23 mouse cellular contexts compared by ENCODE assay signal in genomic region chr10:89707397-89707796, GRCm38 (mm10). TPM values are rescaled to one million over a fixed set of nuclear protein-coding genes. Genes with fewer than 3 reads are reported as not detected.
DNase-seq lines count a peak whose midpoint lies in the region; ATAC-seq and TF ChIP-seq lines count a peak whose summit lies in the region.
"Had no signal": no experiment of that assay in that cellular context is flagged by ENCODE, and none has a peak within 500 bp of the region (broad histone marks: within the 10 kb centered on the region; RNA-seq: fewer than 3 reads in every experiment).

No protein-coding gene starts in this region.

- WGBS in kidney, postnatal 0 days, result 74% methylated on average over 3 of the region's 3 CpGs
- WGBS in kidney, embryonic 16.5 days, result 83% methylated on average over 3 of the region's 3 CpGs
- 82% methylated on average over 3 of the region's 3 CpGs for WGBS in midbrain, embryonic 14.5 days
- WGBS in midbrain, embryonic 13.5 days, result 82% methylated on average over 3 of the region's 3 CpGs

- H3K4me1 ChIP-seq in kidney, postnatal 0 days (replicated peaks; ENCODE audit: insufficient read depth, low read length), result no peaks in the 10 kb centered on the region
- H3K4me1 ChIP-seq in kidney, embryonic 16.5 days (ENCODE audit: insufficient read depth, low read length), result no peaks in the 10 kb centered on the region
- no peaks in the 10 kb centered on the region for H3K4me1 ChIP-seq in midbrain, embryonic 14.5 days (ENCODE audit: control insufficient read depth, insufficient read depth, low read length)
- H3K4me1 ChIP-seq in midbrain, embryonic 13.5 days (replicated peaks), result 0 out of 2 replicates have a peak, but pooled peaks cover 3% of the 10 kb centered on the region
- H3K4me1 ChIP-seq: heart, embryonic 13.5 days; hindbrain, embryonic 12.5 days; neural tube, embryonic 15.5 days had no signal

- DNase-seq in kidney, postnatal 0 days (ENCODE audit: low spot score), result peak; percentile 44
- DNase-seq in midbrain, embryonic 14.5 days, result peak; percentile 18
- DNase-seq in Patski (ENCODE audit: low read depth, low spot score), result no peak
- no peak for DNase-seq in ovary, postnatal 14 days (ENCODE audit: low spot score)
- DNase-seq in testis, postnatal 10 days (ENCODE audit: low spot score), result no peak
- DNase-seq: adrenal gland, postnatal 25 days; cerebellum, adult 11-12 months; cerebellum, postnatal 10 days; gastrocnemius, postnatal 25 days; heart, adult 18-20 months; kidney, adult 9 months; kidney, postnatal 36 days; left cerebral cortex, postnatal 4 days; liver, postnatal 0 days had no signal

- no peak overlapping the region for H3K9ac ChIP-seq in kidney, postnatal 0 days (ENCODE audit: low read depth, low read length)
- H3K9ac ChIP-seq in kidney, embryonic 16.5 days (replicated peaks; ENCODE audit: low read length), result no peak overlapping the region
- no peak overlapping the region for H3K9ac ChIP-seq in midbrain, embryonic 14.5 days (replicated peaks; ENCODE audit: low read length)
- no peak overlapping the region for H3K9ac ChIP-seq in midbrain, embryonic 13.5 days (replicated peaks)
- H3K9ac ChIP-seq: heart, embryonic 13.5 days; hindbrain, embryonic 12.5 days; liver, postnatal 0 days; neural tube, embryonic 15.5 days had no signal

- peak; percentile 42 for TF ChIP-seq CTCF in kidney, postnatal 0 days (IDR thresholded peaks at IDR 0.05; ENCODE audit: low read depth)
- TF ChIP-seq CTCF in Patski (IDR thresholded peaks at IDR 0.05), result peak; percentile 25

- POLR2A ChIA-PET in Patski (lab: Charles Lee), result interaction anchor here (0.6 to 0.7 kb wide), 2 partner anchors 13 to 239 kb away, joined by 3 to 4 read pairs; no protein-coding TSS in a partner anchor

- H3K27ac ChIP-seq in kidney, postnatal 0 days, result no peak overlapping the region
- no peak overlapping the region for H3K27ac ChIP-seq in kidney, embryonic 16.5 days (ENCODE audit: low read length)
- H3K27ac ChIP-seq in midbrain, embryonic 14.5 days (replicated peaks; ENCODE audit: low read depth, low read length), result no peak overlapping the region
- H3K27ac ChIP-seq in midbrain, embryonic 13.5 days, result no peak overlapping the region
- H3K27ac ChIP-seq: embryonic facial prominence, embryonic 10.5 days; heart, embryonic 13.5 days; hindbrain, embryonic 12.5 days; neural tube, embryonic 15.5 days had no signal

- H3K4me2 ChIP-seq in kidney, postnatal 0 days (ENCODE audit: low read length), result no peak overlapping the region
- no peak overlapping the region for H3K4me2 ChIP-seq in kidney, embryonic 16.5 days (replicated peaks; ENCODE audit: low read depth, low read length)
- no peak overlapping the region for H3K4me2 ChIP-seq in midbrain, embryonic 14.5 days (ENCODE audit: low read length)
- no peak overlapping the region for H3K4me2 ChIP-seq in midbrain, embryonic 13.5 days (replicated peaks)
- H3K4me2 ChIP-seq: heart, embryonic 13.5 days; hindbrain, embryonic 12.5 days; neural tube, embryonic 15.5 days had no signal

- in situ Hi-C loops in Patski (cut with MboI; ENCODE audit: low pct_unique_long_range_greater_than_20kb), result no loop called here

- CTCF ChIA-PET in Patski (lab: Charles Lee), result no interaction called here

- H3K36me3 ChIP-seq in kidney, postnatal 0 days (ENCODE audit: insufficient read depth, low read length), result 0 out of 2 replicates have a peak, but pooled peaks cover 5% of the 10 kb centered on the region
- peaks cover 11% of the 10 kb centered on the region for H3K36me3 ChIP-seq in kidney, embryonic 16.5 days (ENCODE audit: insufficient read depth, low read length)
- peaks cover 1% of the 10 kb centered on the region for H3K36me3 ChIP-seq in midbrain, embryonic 14.5 days (ENCODE audit: control insufficient read depth, insufficient read depth, low read length)
- H3K36me3 ChIP-seq in midbrain, embryonic 13.5 days, result peaks cover 11% of the 10 kb centered on the region

- no peaks in the 10 kb centered on the region for H3K9me3 ChIP-seq in kidney, postnatal 0 days (replicated peaks; ENCODE audit: low read length)
- H3K9me3 ChIP-seq in kidney, embryonic 16.5 days (ENCODE audit: low read length), result no peaks in the 10 kb centered on the region
- H3K9me3 ChIP-seq in midbrain, embryonic 14.5 days (ENCODE audit: control insufficient read depth, low read length), result no peaks in the 10 kb centered on the region
- H3K9me3 ChIP-seq in midbrain, embryonic 13.5 days, result no peaks in the 10 kb centered on the region
- H3K9me3 ChIP-seq: embryonic facial prominence, embryonic 10.5 days; hindbrain, embryonic 12.5 days; neural tube, embryonic 15.5 days had no signal

- H3K4me3 ChIP-seq in kidney, postnatal 0 days (replicated peaks; ENCODE audit: low read depth, low read length), result no peak overlapping the region
- H3K4me3 ChIP-seq in kidney, embryonic 16.5 days (ENCODE audit: low read length), result no peak overlapping the region
- no peak overlapping the region for H3K4me3 ChIP-seq in midbrain, embryonic 14.5 days (replicated peaks; ENCODE audit: low read depth, low read length)
- no peak overlapping the region for H3K4me3 ChIP-seq in midbrain, embryonic 13.5 days (replicated peaks)
- H3K4me3 ChIP-seq: embryonic facial prominence, embryonic 10.5 days; heart, embryonic 13.5 days; hindbrain, embryonic 12.5 days; neural tube, embryonic 15.5 days had no signal

- no peaks in the 10 kb centered on the region for H3K27me3 ChIP-seq in kidney, postnatal 0 days (ENCODE audit: insufficient read depth, low read length)
- no peaks in the 10 kb centered on the region for H3K27me3 ChIP-seq in kidney, embryonic 16.5 days (ENCODE audit: insufficient read depth, low read length)
- no peaks in the 10 kb centered on the region for H3K27me3 ChIP-seq in midbrain, embryonic 14.5 days (ENCODE audit: control insufficient read depth, insufficient read depth, low read length)
- H3K27me3 ChIP-seq in midbrain, embryonic 13.5 days, result no peaks in the 10 kb centered on the region
- H3K27me3 ChIP-seq in Patski, result no peaks in the 10 kb centered on the region
- H3K27me3 ChIP-seq: heart, embryonic 13.5 days; hindbrain, embryonic 12.5 days; neural tube, embryonic 15.5 days had no signal

- no peak for ATAC-seq in kidney, postnatal 0 days (replicated peaks; ENCODE audit: low FRiP score, low read depth)
- no peak for ATAC-seq in kidney, embryonic 16.5 days (ENCODE audit: low FRiP score, low TSS enrichment)
- ATAC-seq in midbrain, embryonic 14.5 days (ENCODE audit: low FRiP score, low TSS enrichment), result no peak
- no peak for ATAC-seq in midbrain, embryonic 13.5 days
- no peak for ATAC-seq in Patski
- ATAC-seq: forebrain, embryonic 16.5 days; inflammation-experienced regulatory T-cells, adult 6 months; liver, postnatal 0 days had no signal

RNA-seq across cellular contexts. Expression of gene Scyl2, which starts 21.3 kb away (rescaled TPM):
- 6.7 and 7.0 TPM in 2 replicates for polyA plus RNA-seq in kidney, postnatal 0 days (2015; fragmentation: Nextera tagmentation; extraction: Ambion mirVana)
- polyA plus RNA-seq in kidney, embryonic 16.5 days (2015; fragmentation: Nextera tagmentation; extraction: Ambion mirVana), result 7.0 and 7.6 TPM in 2 replicates
- 18.8 and 20.6 TPM in 2 replicates for polyA plus RNA-seq in midbrain, embryonic 14.5 days (2014; fragmentation: Nextera tagmentation; extraction: Ambion mirVana)
- polyA plus RNA-seq in midbrain, embryonic 13.5 days (2015; fragmentation: Nextera tagmentation; extraction: Ambion mirVana), result 10.5 and 11.0 TPM in 2 replicates
- polyA plus RNA-seq in Patski (2021), result 40.2 TPM

RNA-seq across cellular contexts. Expression of gene Actr6, which starts 24.7 kb away (rescaled TPM):
- polyA plus RNA-seq in kidney, postnatal 0 days (2015; fragmentation: Nextera tagmentation; extraction: Ambion mirVana), result 38.5 and 40.7 TPM in 2 replicates
- polyA plus RNA-seq in kidney, embryonic 16.5 days (2015; fragmentation: Nextera tagmentation; extraction: Ambion mirVana), result 27.4 and 31.6 TPM in 2 replicates
- polyA plus RNA-seq in midbrain, embryonic 14.5 days (2014; fragmentation: Nextera tagmentation; extraction: Ambion mirVana), result 53.8 and 63.0 TPM in 2 replicates
- polyA plus RNA-seq in midbrain, embryonic 13.5 days (2015; fragmentation: Nextera tagmentation; extraction: Ambion mirVana), result 51.2 and 53.8 TPM in 2 replicates
- 16.8 TPM for polyA plus RNA-seq in Patski (2021)
- polyA plus RNA-seq: small intestine, adult 2 months had no signal

RNA-seq across cellular contexts. Expression of gene Uhrf1bp1l, which starts 37.4 kb away (rescaled TPM):
- polyA plus RNA-seq in kidney, postnatal 0 days (2015; fragmentation: Nextera tagmentation; extraction: Ambion mirVana), result 28.3 and 30.9 TPM in 2 replicates
- 35.9 and 38.6 TPM in 2 replicates for polyA plus RNA-seq in kidney, embryonic 16.5 days (2015; fragmentation: Nextera tagmentation; extraction: Ambion mirVana)
- 31.9 and 37.9 TPM in 2 replicates for polyA plus RNA-seq in midbrain, embryonic 14.5 days (2014; fragmentation: Nextera tagmentation; extraction: Ambion mirVana)
- polyA plus RNA-seq in midbrain, embryonic 13.5 days (2015; fragmentation: Nextera tagmentation; extraction: Ambion mirVana), result 29.9 and 31.9 TPM in 2 replicates
- polyA plus RNA-seq in Patski (2021), result 62.8 TPM

Comparison
In these comparisons a context has a peak if more than half of its experiments do, and no peak if none do; other contexts are left out.
1. DNase-seq: peak in kidney, postnatal 0 days (single experiment) and midbrain, embryonic 14.5 days (single experiment); none in Patski (single experiment), ovary, postnatal 14 days (single experiment) and testis, postnatal 10 days (single experiment).